Mouse (Mus musculus) liver, embryonic 12.5 days (tissue): ENCODE data around the gene 5430419D17Rik. TPM values are rescaled to one million over a fixed set of nuclear protein-coding genes. Genes with fewer than 3 reads are reported as not detected.

Source experiments
- ATAC-seq: fragments of 200-750 bp; cut with Nextera tagmentation; 2 replicates; pipeline ENCODE4 v1.8.0; 2017; ENCODE audit warnings: moderate number of reproducible peaks, mild to moderate bottlenecking, moderate library complexity
- H3K27ac ChIP-seq: fragments of 300-500 bp; sonication (generic); 2 replicates; pipeline ENCODE4 v1.5.1; 2016; ENCODE audit warnings: mild to moderate bottlenecking
- H3K27me3 ChIP-seq: fragments of 300-500 bp; sonication (generic); replicated peaks from 2 replicates; pipeline ENCODE4 v1.6.1; 2016; ENCODE audit warnings: mild to moderate bottlenecking, moderate library complexity
- H3K36me3 ChIP-seq: fragments of 300-500 bp; sonication (generic); 2 replicates; pipeline ENCODE4 v1.6.1; 2016; ENCODE audit warnings: mild to moderate bottlenecking, moderate library complexity
- H3K4me1 ChIP-seq: fragments of 300-500 bp; sonication (generic); 2 replicates; pipeline ENCODE4 v1.6.1; 2016
- H3K4me2 ChIP-seq: fragments of 300-500 bp; sonication (generic); 2 replicates; pipeline ENCODE4 v1.6.1; 2016; ENCODE audit warnings: mild to moderate bottlenecking, moderate library complexity
- H3K4me3 ChIP-seq: fragments of 300-500 bp; sonication (generic); 2 replicates; pipeline ENCODE4 v1.5.1; 2016; ENCODE audit warnings: mild to moderate bottlenecking, moderate library complexity
- H3K9ac ChIP-seq: fragments of 300-500 bp; sonication (generic); 2 replicates; pipeline ENCODE4 v1.6.1; 2016; ENCODE audit warnings: mild to moderate bottlenecking, moderate library complexity
- H3K9me3 ChIP-seq: fragments of 300-500 bp; sonication (generic); replicated peaks from 2 replicates; pipeline ENCODE4 v1.6.1; 2016; ENCODE audit warnings: mild to moderate bottlenecking, moderate library complexity
- WGBS: fragments of 180-500 bp; shearing (Covaris S2); methylation state at CpG from one replicate; pipeline ENCODE4 v1.1.7; 2016; ENCODE audit not compliant: insufficient replicate concordance; 5-methylcytosine and 5-hydroxymethylcytosine counted together
- polyA plus RNA-seq: library from polyadenylated mRNA; unstranded; fragments of >200 nt; fragmentation: Nextera tagmentation; extraction: Ambion mirVana; gene quantifications from 2 replicates; pipeline ENCODE4 v1.2.1, GENCODE M21; 2016

The 5430419D17Rik gene
- polyA plus RNA-seq, 1 experiment from 2014 or later: not detected

GRCm38 (mm10) chr7:131318340-131318739, 144.1 kb downstream of the 5430419D17Rik start:
- ATAC-seq: no peak
- Histone ChIP-seq H3K9me3 (no peaks in the 10 kb centered on the region), H3K4me2 (no peak overlapping the region), H3K4me1 (no peaks in the 10 kb centered on the region), H3K4me3 (no peak overlapping the region), H3K9ac (no peak overlapping the region), H3K27me3 (no peaks in the 10 kb centered on the region), H3K36me3 (no peaks in the 10 kb centered on the region), H3K27ac (no peak overlapping the region)
- 70% methylated on average over 5 of the region's 7 CpGs for WGBS

GRCm38 (mm10) chr7:131322192-131322591, 148.0 kb downstream of the 5430419D17Rik start, which contains the start of gene Cuzd1:
Gene Cuzd1, minus strand, starts transcription at chr7:131322292.
- Histone ChIP-seq H3K27ac (no peak within 1 kb of the TSS), H3K36me3 (no peaks in the 10 kb centered on the region), H3K4me2 (no peak within 1 kb of the TSS), H3K9me3 (no peaks in the 10 kb centered on the region), H3K27me3 (no peaks in the 10 kb centered on the region), H3K4me1 (no peaks in the 10 kb centered on the region), H3K9ac (no peak within 1 kb of the TSS), H3K4me3 (no peak within 1 kb of the TSS)
- 80% methylated on average over 2 of the region's 2 CpGs for WGBS
- no peak for ATAC-seq

GRCm38 (mm10) chr7:131327054-131327453, 152.9 kb downstream of the 5430419D17Rik start:
- Histone ChIP-seq H3K27me3 (no peaks in the 10 kb centered on the region), H3K9me3 (no peaks in the 10 kb centered on the region), H3K4me2 (no peak overlapping the region), H3K4me1 (no peaks in the 10 kb centered on the region), H3K4me3 (no peak overlapping the region), H3K9ac (no peak overlapping the region), H3K27ac (no peak overlapping the region), H3K36me3 (no peaks in the 10 kb centered on the region)
- ATAC-seq: no peak
- WGBS: 70% methylated on average over 5 of the region's 5 CpGs

- H3K4me2 ChIP-seq: no peak within 1 kb of the TSS
Measured at GRCm38 (mm10) chr7:131329416-131329815, 155.2 kb downstream of the 5430419D17Rik start, which contains the start of gene Fam24b. Gene Fam24b, minus strand, starts transcription at chr7:131329516.

GRCm38 (mm10) chr7:131331688-131332087, 157.5 kb downstream of the 5430419D17Rik start:
- H3K4me3 ChIP-seq: no peak overlapping the region
- no peaks in the 10 kb centered on the region for H3K27me3 ChIP-seq
- no peak overlapping the region for H3K9ac ChIP-seq
- H3K4me1 ChIP-seq: no peaks in the 10 kb centered on the region
- WGBS: 46% methylated on average over 2 of the region's 2 CpGs
- H3K4me2 ChIP-seq: no peak overlapping the region
- no peak overlapping the region for H3K27ac ChIP-seq
- no peaks in the 10 kb centered on the region for H3K9me3 ChIP-seq
- no peak for ATAC-seq
- no peaks in the 10 kb centered on the region for H3K36me3 ChIP-seq

More at GRCm38 (mm10) chr7:131329416-131329815, 155.2 kb downstream of the 5430419D17Rik start, which contains the start of gene Fam24b:
- H3K9me3 ChIP-seq: no peaks in the 10 kb centered on the region
- H3K27ac ChIP-seq: no peak within 1 kb of the TSS
- H3K27me3 ChIP-seq: no peaks in the 10 kb centered on the region
- H3K4me3 ChIP-seq: no peak within 1 kb of the TSS
- no peak for ATAC-seq
- no peaks in the 10 kb centered on the region for H3K4me1 ChIP-seq
- H3K9ac ChIP-seq: no peak within 1 kb of the TSS
- no peaks in the 10 kb centered on the region for H3K36me3 ChIP-seq
- WGBS: 71% methylated on average over 5 of the region's 5 CpGs

- Histone ChIP-seq H3K4me2 (no peak within 1 kb of the TSS), H3K4me3 (no peak within 1 kb of the TSS), H3K9me3 (no peaks in the 10 kb centered on the region), H3K36me3 (peaks cover 7% of the 10 kb centered on the region), H3K27ac (no peak within 1 kb of the TSS), H3K27me3 (no peaks in the 10 kb centered on the region), H3K9ac (no peak within 1 kb of the TSS), H3K4me1 (no peaks in the 10 kb centered on the region)
- no peak for ATAC-seq
- 49% methylated on average over 1 of the region's 1 CpGs for WGBS
Measured at GRCm38 (mm10) chr7:131333564-131333963, 159.4 kb downstream of the 5430419D17Rik start, which contains the start of gene Fam24a. Gene Fam24a, plus strand, starts transcription at chr7:131333864.

- H3K4me1 ChIP-seq: no peaks in the 10 kb centered on the region
- WGBS: 72% methylated on average over 8 of the region's 8 CpGs
- H3K4me3 ChIP-seq: no peak overlapping the region
- ATAC-seq: no peak
- peaks cover 44% of the 10 kb centered on the region for H3K36me3 ChIP-seq
- no peak overlapping the region for H3K4me2 ChIP-seq
- no peak overlapping the region for H3K27ac ChIP-seq
- no peak overlapping the region for H3K9ac ChIP-seq
- H3K9me3 ChIP-seq: no peaks in the 10 kb centered on the region
- no peaks in the 10 kb centered on the region for H3K27me3 ChIP-seq
Measured at GRCm38 (mm10) chr7:131337502-131338068, 163.4 kb downstream of the 5430419D17Rik start.

- WGBS: 87% methylated on average over 7 of the region's 7 CpGs
- H3K9me3 ChIP-seq: no peaks in the 10 kb centered on the region
- no peaks in the 10 kb centered on the region for H3K27me3 ChIP-seq
- no peak overlapping the region for H3K4me3 ChIP-seq
- H3K4me2 ChIP-seq: no peak overlapping the region
- H3K27ac ChIP-seq: no peak overlapping the region
- H3K36me3 ChIP-seq: peaks cover 88% of the 10 kb centered on the region
- ATAC-seq: no peak
- H3K4me1 ChIP-seq: no peaks in the 10 kb centered on the region
- H3K9ac ChIP-seq: no peak overlapping the region
Measured at GRCm38 (mm10) chr7:131345856-131346541, 171.8 kb downstream of the 5430419D17Rik start.

Other genes with a start within 250 kb of the 5430419D17Rik start
- gene Htra1, start 238.3 kb upstream of the 5430419D17Rik start, polyA plus RNA-seq: 0.75 and 2.1 TPM in 2 replicates
- not detected in 2 replicates for gene Dmbt1, start 142.3 kb upstream of the 5430419D17Rik start, polyA plus RNA-seq
- gene 4933402N03Rik, start 28.1 kb upstream of the 5430419D17Rik start, polyA plus RNA-seq: not detected in 2 replicates
- not detected in 2 replicates for gene Cuzd1, start 147.9 kb downstream of the 5430419D17Rik start, polyA plus RNA-seq
- gene Fam24b, start 155.1 kb downstream of the 5430419D17Rik start, polyA plus RNA-seq: not detected in 2 replicates
- not detected in 2 replicates for gene Fam24a, start 159.5 kb downstream of the 5430419D17Rik start, polyA plus RNA-seq
- gene 2310057M21Rik, start 188.4 kb downstream of the 5430419D17Rik start, polyA plus RNA-seq: 14.3 and 15.7 TPM in 2 replicates
- 32.1 and 36.9 TPM in 2 replicates for gene Pstk, start 196.7 kb downstream of the 5430419D17Rik start, polyA plus RNA-seq
- gene Ikzf5, start 236.1 kb downstream of the 5430419D17Rik start, polyA plus RNA-seq: 16.4 and 16.6 TPM in 2 replicates
- 33.9 and 35.1 TPM in 2 replicates for gene Acadsb, start 236.2 kb downstream of the 5430419D17Rik start, polyA plus RNA-seq